Mouse (Mus musculus) right cerebral cortex, postnatal 14 days (tissue): ENCODE measurements around the gene Prkar2a.
"Not testable (repeated sequence)": the region's sequence is repeated elsewhere in the genome, so short reads cannot be mapped to it uniquely, and the experiment has no call there.

Experiments
- DNase-seq: peaks from one replicate; pipeline ENCODE4 v3.0.0; 2022

Gene Prkar2a

GRCm38 (mm10) chr9:108689106-108689505 lies at the start of gene Prkar2a:
TSS of gene Prkar2a (plus strand) at chr9:108689314.
- no peak for DNase-seq

GRCm38 (mm10) chr9:108639825-108640224 lies 49.3 kb upstream of the Prkar2a start:
- no peak for DNase-seq

GRCm38 (mm10) chr9:108648166-108648565 lies 40.9 kb upstream of the Prkar2a start:
- no peak for DNase-seq

GRCm38 (mm10) chr9:108648611-108649560 lies 40.2 kb upstream of the Prkar2a start, which contains the start of gene Arih2:
TSS of gene Arih2 (minus strand) at chr9:108649386.
- DNase-seq, result peak; percentile 92

- DNase-seq, result peak; percentile 9
Observed at GRCm38 (mm10) chr9:108649561-108650440, 39.3 kb upstream of the Prkar2a start.

- no peak for DNase-seq
Observed at GRCm38 (mm10) chr9:108654566-108655464, 34.3 kb upstream of the Prkar2a start.

- not testable (repeated sequence) for DNase-seq
Observed at GRCm38 (mm10) chr9:108655865-108656264, 33.2 kb upstream of the Prkar2a start.

- peak; percentile 57 for DNase-seq
Observed at GRCm38 (mm10) chr9:108661677-108662612, 27.2 kb upstream of the Prkar2a start, which contains the start of gene Slc25a20. TSS of gene Slc25a20 (plus strand) at chr9:108662088.

- DNase-seq, result no peak
Observed at GRCm38 (mm10) chr9:108662660-108663059, 26.5 kb upstream of the Prkar2a start.

- DNase-seq, result peak; percentile 16
Observed at GRCm38 (mm10) chr9:108669875-108670274, 19.2 kb upstream of the Prkar2a start.

GRCm38 (mm10) chr9:108673151-108673550 lies 16.0 kb upstream of the Prkar2a start:
- DNase-seq, result peak; percentile 23

- DNase-seq, result no peak
Observed at GRCm38 (mm10) chr9:108680026-108680425, 9.1 kb upstream of the Prkar2a start.

GRCm38 (mm10) chr9:108686475-108686887 lies 2.6 kb upstream of the Prkar2a start:
- no peak for DNase-seq

- DNase-seq, result no peak
Observed at GRCm38 (mm10) chr9:108687181-108687580, 1.9 kb upstream of the Prkar2a start.

GRCm38 (mm10) chr9:108687686-108688085 lies 1.4 kb upstream of the Prkar2a start:
- DNase-seq, result no peak

- no peak for DNase-seq
Observed at GRCm38 (mm10) chr9:108688451-108688850, 663 bp upstream of the Prkar2a start.

GRCm38 (mm10) chr9:108689993-108690392 lies 879 bp downstream of the Prkar2a start:
- DNase-seq, result no peak

- DNase-seq, result no peak
Observed at GRCm38 (mm10) chr9:108690914-108691313, 1.8 kb downstream of the Prkar2a start.

- no peak for DNase-seq
Observed at GRCm38 (mm10) chr9:108691371-108691770, 2.3 kb downstream of the Prkar2a start.

GRCm38 (mm10) chr9:108691846-108692225 lies 2.7 kb downstream of the Prkar2a start:
- peak; percentile 88 for DNase-seq
